Mouse (Mus musculus) limb, embryonic 10.5 days (tissue): ENCODE data around the gene Pms2. TPM values are rescaled to one million over a fixed set of nuclear protein-coding genes. Genes with fewer than 3 reads are reported as not detected.
A peak's percentile ranks its signal among the peaks of the same experiment; 100 is the strongest.

ENCODE experiments used
- DNase-seq: peaks from one replicate; pipeline ENCODE4 v3.0.0-alpha.2; 2017; ENCODE audit warnings: low spot score
- H3K27ac ChIP-seq: fragments of 300-500 bp; sonication (generic); 2 replicates; pipeline ENCODE4 v1.5.1; 2016; ENCODE audit warnings: mild to moderate bottlenecking
- H3K27me3 ChIP-seq: fragments of 300-500 bp; sonication (generic); 2 replicates; pipeline ENCODE4 v1.6.1; 2016; ENCODE audit warnings: low read depth, mild to moderate bottlenecking; ENCODE audit not compliant: poor library complexity, severe bottlenecking
- H3K36me3 ChIP-seq: fragments of 300-500 bp; sonication (generic); 2 replicates; pipeline ENCODE4 v1.6.1; 2016; ENCODE audit warnings: mild to moderate bottlenecking, moderate library complexity
- H3K4me1 ChIP-seq: fragments of 300-500 bp; sonication (generic); 2 replicates; pipeline ENCODE4 v1.6.1; 2016
- H3K4me3 ChIP-seq: fragments of 300-500 bp; sonication (generic); 2 replicates; pipeline ENCODE4 v1.5.1; 2016; ENCODE audit warnings: mild to moderate bottlenecking, moderate library complexity
- H3K9me3 ChIP-seq: fragments of 300-500 bp; sonication (generic); replicated peaks from 2 replicates; pipeline ENCODE4 v1.6.1; 2016; ENCODE audit warnings: mild to moderate bottlenecking
- WGBS: fragments of 180-500 bp; shearing (Covaris S2); methylation state at CpG from one replicate; pipeline ENCODE4 v1.1.7; 2016; 5-methylcytosine and 5-hydroxymethylcytosine counted together
- polyA plus RNA-seq: library from polyadenylated mRNA; unstranded; fragments of >200 nt; fragmentation: Nextera tagmentation; extraction: Ambion mirVana; gene quantifications from 2 replicates; pipeline ENCODE4 v1.2.1, GENCODE M21; 2016

Gene Pms2
- polyA plus RNA-seq, 1 experiment from 2014 or later, result 45.7 TPM

DNA sequence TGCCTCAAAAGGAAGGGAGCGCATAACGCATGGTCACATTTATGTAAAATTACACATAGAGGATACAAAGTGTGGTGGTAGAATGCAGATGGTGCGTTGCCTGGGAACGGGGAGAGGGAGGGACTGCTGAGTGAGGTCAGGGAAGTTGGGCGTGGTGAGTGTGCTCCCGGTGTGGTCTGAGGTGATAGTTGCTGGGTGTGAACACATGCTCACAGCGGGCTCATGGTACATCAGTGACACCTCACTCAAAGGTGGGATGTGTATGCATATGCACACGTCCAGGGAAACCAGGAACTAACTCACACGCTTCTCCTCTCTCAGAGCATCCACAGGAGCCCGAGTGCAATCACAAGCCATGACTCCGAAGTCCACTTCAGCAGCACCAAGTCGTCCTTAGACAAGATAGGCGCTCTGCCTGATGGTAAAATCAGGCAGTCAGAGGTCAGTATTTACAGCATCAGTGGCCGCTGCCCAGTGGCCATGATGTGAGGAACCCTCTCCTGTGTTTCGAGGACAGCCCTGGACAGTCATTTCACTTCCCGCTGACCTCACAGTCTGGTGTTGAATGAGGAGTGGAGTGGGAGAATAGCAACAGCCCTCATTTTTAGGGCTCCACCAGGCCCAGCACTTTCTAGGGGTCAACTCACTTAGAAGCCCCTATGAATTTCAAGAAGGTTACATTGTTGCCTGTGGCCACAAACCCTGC lies 67.1 kb downstream of the Pms2 start:
- WGBS, result 74% methylated on average over 16 of the region's 16 CpGs
- H3K4me3 ChIP-seq, result no peak overlapping the region
- H3K36me3 ChIP-seq, result no peaks in the 10 kb centered on the region
- no peaks in the 10 kb centered on the region for H3K27me3 ChIP-seq
- no peak overlapping the region for H3K27ac ChIP-seq
- DNase-seq, result no peak
- peaks cover 10% of the 10 kb centered on the region for H3K4me1 ChIP-seq
- no peaks in the 10 kb centered on the region for H3K9me3 ChIP-seq

GRCm38 (mm10) chr5:143980858-143981257 lies 71.1 kb downstream of the Pms2 start:
- peak overlapping the region; percentile 42; the same call in 1 of the 2 replicates for H3K27ac ChIP-seq
- peaks cover 26% of the 10 kb centered on the region for H3K36me3 ChIP-seq
- WGBS, result 33% methylated on average over 9 of the region's 9 CpGs
- no peak overlapping the region for H3K4me3 ChIP-seq
- DNase-seq, result peak; percentile 32
- H3K9me3 ChIP-seq, result no peaks in the 10 kb centered on the region
- no peaks in the 10 kb centered on the region for H3K27me3 ChIP-seq
- H3K4me1 ChIP-seq, result peaks cover 10% of the 10 kb centered on the region

GRCm38 (mm10) chr5:143982361-143982760 lies 72.6 kb downstream of the Pms2 start:
- no peak overlapping the region for H3K4me3 ChIP-seq
- H3K27me3 ChIP-seq, result no peaks in the 10 kb centered on the region
- H3K36me3 ChIP-seq, result peaks cover 41% of the 10 kb centered on the region
- WGBS, result 75% methylated on average over 2 of the region's 2 CpGs
- H3K27ac ChIP-seq, result no peak overlapping the region
- no peaks in the 10 kb centered on the region for H3K9me3 ChIP-seq
- DNase-seq, result no peak
- peaks cover 10% of the 10 kb centered on the region for H3K4me1 ChIP-seq

Other genes starting within 250 kb of the Pms2 start
- gene Usp42, start 177.7 kb upstream of the Pms2 start, polyA plus RNA-seq, result 30.5 and 34.7 TPM in 2 replicates
- 46.0 and 51.7 TPM in 2 replicates for gene Eif2ak1, start 92.2 kb upstream of the Pms2 start, polyA plus RNA-seq
- 0.11 and 0.35 TPM in 2 replicates for gene Ankrd61, start 12.3 kb upstream of the Pms2 start, polyA plus RNA-seq
- gene Aimp2, start 117 bp upstream of the Pms2 start, polyA plus RNA-seq, result 128 and 149 TPM in 2 replicates
- 0.40 and 0.83 TPM in 2 replicates for gene Gm42421, start 18.2 kb downstream of the Pms2 start, polyA plus RNA-seq
- gene Rsph10b, start 23.1 kb downstream of the Pms2 start, polyA plus RNA-seq, result 0.41 and 1.1 TPM in 2 replicates
- 98.8 and 99.4 TPM in 2 replicates for gene Ccz1, start 104.9 kb downstream of the Pms2 start, polyA plus RNA-seq
- gene Ocm, start 116.7 kb downstream of the Pms2 start, polyA plus RNA-seq, result not detected in 2 replicates
- gene Lmtk2, start 190.5 kb downstream of the Pms2 start, polyA plus RNA-seq, result 5.7 and 5.9 TPM in 2 replicates